In genomic region chr9:96844798-96845209, GRCm38 (mm10) we compare ENCODE assay signal across 8 mouse cellular contexts. TPM values are rescaled to one million over a fixed set of nuclear protein-coding genes. Genes with fewer than 3 reads are reported as not detected.
DNase-seq lines count a peak whose midpoint lies in the region; ATAC-seq and TF ChIP-seq lines count a peak whose summit lies in the region.

No protein-coding gene starts in this region.

- H3K27ac ChIP-seq in neural tube, embryonic 13.5 days (replicated peaks) = no peak overlapping the region
- H3K27ac ChIP-seq in cerebellum, adult 2 months (ENCODE audit: insufficient read depth, low read length) = peak overlapping the region; percentile 63
- no peak overlapping the region for H3K27ac ChIP-seq in kidney, embryonic 16.5 days (ENCODE audit: low read length)
- no peak overlapping the region for H3K27ac ChIP-seq in lung, embryonic 16.5 days (ENCODE audit: low read length)

- DNase-seq in neural tube, embryonic 10.5 days (ENCODE audit: extremely low spot score, low spot score) = no peak
- DNase-seq in cerebellum, adult 2 months = peak; percentile 73 to 84
- peak; percentile 56 to 78 for DNase-seq in gastrocnemius, postnatal 4 days (ENCODE audit: low spot score in 2 of 2)
- no peak for DNase-seq in T-cell, adult 2 months (ENCODE audit: low spot score)

- ATAC-seq in neural tube, embryonic 13.5 days (ENCODE audit: low read depth) = peak; percentile 46; the same call in 1 of the 2 replicates
- ATAC-seq in kidney, embryonic 16.5 days (ENCODE audit: low FRiP score, low TSS enrichment) = peak; percentile 60
- peak; percentile 91 for ATAC-seq in lung, embryonic 16.5 days (ENCODE audit: low read depth)
- ATAC-seq in megakaryocyte progenitor cell, adult 5-6 weeks (replicated peaks; ENCODE audit: poor library complexity) = no peak

- peaks cover 7% of the 10 kb centered on the region for H3K9me3 ChIP-seq in neural tube, embryonic 13.5 days
- 0 out of 2 replicates have a peak, but pooled peaks cover 3% of the 10 kb centered on the region for H3K9me3 ChIP-seq in kidney, embryonic 16.5 days (ENCODE audit: low read length)
- H3K9me3 ChIP-seq in lung, embryonic 16.5 days (ENCODE audit: control insufficient read depth, low read length) = no peaks in the 10 kb centered on the region

- H3K4me3 ChIP-seq in neural tube, embryonic 13.5 days = no peak overlapping the region
- no peak overlapping the region for H3K4me3 ChIP-seq in cerebellum, adult 2 months (replicated peaks; ENCODE audit: insufficient read depth, low read depth, low read length)
- H3K4me3 ChIP-seq in kidney, embryonic 16.5 days (ENCODE audit: low read length) = no peak overlapping the region
- H3K4me3 ChIP-seq in lung, embryonic 16.5 days (ENCODE audit: low read length) = no peak overlapping the region

- no peak for TF ChIP-seq POLR2A in cerebellum, adult 2 months (IDR thresholded peaks at IDR 0.05; ENCODE audit: borderline replicate concordance, insufficient read depth, low read length)

- H3K9ac ChIP-seq in neural tube, embryonic 13.5 days = no peak overlapping the region
- H3K9ac ChIP-seq in kidney, embryonic 16.5 days (replicated peaks; ENCODE audit: low read length) = no peak overlapping the region
- H3K9ac ChIP-seq in lung, embryonic 16.5 days (ENCODE audit: low read length) = no peak overlapping the region

- H3K36me3 ChIP-seq in neural tube, embryonic 13.5 days = peaks cover 5% of the 10 kb centered on the region; the same call in 1 of the 2 replicates
- H3K36me3 ChIP-seq in kidney, embryonic 16.5 days (ENCODE audit: insufficient read depth, low read length) = no peaks in the 10 kb centered on the region
- no peaks in the 10 kb centered on the region for H3K36me3 ChIP-seq in lung, embryonic 16.5 days (ENCODE audit: control insufficient read depth, insufficient read depth, low read length)

- no peak overlapping the region for H3K4me2 ChIP-seq in neural tube, embryonic 13.5 days
- no peak overlapping the region for H3K4me2 ChIP-seq in kidney, embryonic 16.5 days (replicated peaks; ENCODE audit: low read depth, low read length)
- no peak overlapping the region for H3K4me2 ChIP-seq in lung, embryonic 16.5 days (ENCODE audit: low read depth, low read length)

- H3K4me1 ChIP-seq in neural tube, embryonic 13.5 days (replicated peaks) = peaks cover 30% of the 10 kb centered on the region
- H3K4me1 ChIP-seq in cerebellum, adult 2 months (ENCODE audit: control insufficient read depth, insufficient read depth, low read length) = peaks cover 36% of the 10 kb centered on the region
- H3K4me1 ChIP-seq in kidney, embryonic 16.5 days (ENCODE audit: insufficient read depth, low read length) = no peaks in the 10 kb centered on the region
- no peaks in the 10 kb centered on the region for H3K4me1 ChIP-seq in lung, embryonic 16.5 days (replicated peaks; ENCODE audit: control insufficient read depth, insufficient read depth, low read length)

- no peaks in the 10 kb centered on the region for H3K27me3 ChIP-seq in neural tube, embryonic 13.5 days
- no peaks in the 10 kb centered on the region for H3K27me3 ChIP-seq in cerebellum, adult 2 months (ENCODE audit: control insufficient read depth, insufficient read depth, low read length)
- no peaks in the 10 kb centered on the region for H3K27me3 ChIP-seq in kidney, embryonic 16.5 days (ENCODE audit: insufficient read depth, low read length)
- H3K27me3 ChIP-seq in lung, embryonic 16.5 days (ENCODE audit: control insufficient read depth, insufficient read depth, low read depth, low read length) = no peaks in the 10 kb centered on the region

- WGBS in neural tube, embryonic 13.5 days = 49% methylated on average over 3 of the region's 3 CpGs
- 27% methylated on average over 3 of the region's 3 CpGs for WGBS in cerebellum, adult 2 months
- WGBS in kidney, embryonic 16.5 days = 57% methylated on average over 3 of the region's 3 CpGs
- WGBS in lung, embryonic 16.5 days = 48% methylated on average over 3 of the region's 3 CpGs

- TF ChIP-seq CTCF in cerebellum, adult 2 months (IDR thresholded peaks at IDR 0.05; ENCODE audit: borderline replicate concordance, insufficient read depth, low read depth, low read length) = no peak

RNA-seq across cellular contexts. Expression of gene Pxylp1, which starts 47.7 kb away (rescaled TPM):
- polyA plus RNA-seq in neural tube, embryonic 13.5 days (2015; fragmentation: Nextera tagmentation; extraction: Ambion mirVana) = 31.5 and 33.4 TPM in 2 replicates
- polyA plus RNA-seq in cerebellum, adult 2 months (2012; rRNA removed) = 35.6 and 39.7 TPM in 2 replicates
- 1 to 10 TPM; 7.4 to 7.6 TPM for total RNA-seq in gastrocnemius, postnatal 4 days (2021)
- 22.2 and 24.4 TPM in 2 replicates for polyA plus RNA-seq in kidney, embryonic 16.5 days (2015; fragmentation: Nextera tagmentation; extraction: Ambion mirVana)
- 15.8 and 16.2 TPM in 2 replicates for polyA plus RNA-seq in lung, embryonic 16.5 days (2015; fragmentation: Nextera tagmentation; extraction: Ambion mirVana)
- 68.2 and 90.6 TPM in 2 replicates for total RNA-seq in megakaryocyte progenitor cell, adult 5-6 weeks (2015)
- total RNA-seq in megakaryocyte progenitor cell, adult 5-6 weeks (2017) = 77.9 and 88.5 TPM in 2 replicates

Comparison
In these comparisons a context has a peak if more than half of its experiments do, and no peak if none do; other contexts are left out.
1. DNase-seq: peak in cerebellum, adult 2 months (2 of 2) and gastrocnemius, postnatal 4 days (2 of 2); none in neural tube, embryonic 10.5 days (single experiment) and T-cell, adult 2 months (single experiment).